Mouse (Mus musculus) right cerebral cortex, postnatal 10 days (tissue): ENCODE measurements at regions not wholly inside any gene's neighbourhood (a gene's known extent, or its start where the extent isn't known, plus 50 kb on each side); places are given as distances from the start of the nearest gene placed in this dataset.

ENCODE experiments used
- DNase-seq, 2 experiments: peaks; one replicate each; pipeline ENCODE4 v3.0.0; 2021; ENCODE audit warnings: low spot score in 2 of 2

- no peak for DNase-seq
These were observed 356.7 kb upstream of the Atxn7l3b start for GRCm38 (mm10) chr10:113285483-113285882.

DNA sequence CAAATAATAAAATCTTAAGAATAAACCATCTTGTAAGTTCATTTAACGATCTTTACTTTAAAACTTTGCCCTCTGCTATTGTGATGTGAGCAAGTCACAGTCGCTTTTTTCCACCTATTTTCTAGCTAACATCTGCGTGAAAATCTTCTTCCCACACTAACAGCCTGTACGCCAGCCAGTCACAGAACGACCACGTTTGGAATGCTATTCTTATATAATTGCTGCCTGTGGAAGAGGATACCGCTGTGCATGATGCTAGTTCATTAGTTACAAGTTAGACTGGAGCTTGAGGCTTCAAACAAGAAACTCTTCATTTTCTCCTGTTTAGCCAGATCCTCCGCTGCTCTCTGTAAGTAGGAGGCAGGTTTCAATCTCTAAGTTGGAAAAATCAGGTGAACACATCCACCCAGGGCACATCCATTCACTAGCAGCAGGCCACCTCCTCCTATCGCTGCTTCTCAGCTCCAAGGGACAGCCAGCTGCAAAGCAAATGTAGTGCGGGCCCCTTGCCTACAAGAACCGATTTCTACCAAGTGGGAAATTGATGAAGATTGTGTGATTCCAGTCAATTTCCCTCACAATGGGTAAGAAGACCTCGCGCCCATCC, 312.1 kb upstream of the Atxn7l3b start:
- peak; percentile 22 to 30 for DNase-seq
